Mouse (Mus musculus) left cerebral cortex, postnatal 10 days (tissue): ENCODE data around the gene Olfr313. TPM values are rescaled to one million over a fixed set of nuclear protein-coding genes. Genes with fewer than 3 reads are reported as not detected.
"Not testable (repeated sequence)": the region's sequence is repeated elsewhere in the genome, so short reads cannot be mapped to it uniquely, and the experiment has no call there.

Source experiments
- DNase-seq, 2 experiments: peaks; one replicate each; pipeline ENCODE4 v3.0.0; 2021 to 2022; ENCODE audit warnings: low spot score in 2 of 2, mixed read lengths in 1 of 2; ENCODE audit errors: extremely low spot score in 1 of 2
- intact Hi-C: fragments of 180-260 bp; cut with DNase I; formaldehyde crosslinking; loops from one replicate; pipeline ENCODE4 v1.15.1; 2025
- total RNA-seq, 2 experiments: library from RNA; stranded (reverse); gene quantifications; 2 replicates each; pipeline ENCODE4 v1.2.3; 2021

Olfr313 gene
- not detected for total RNA-seq

DNA sequence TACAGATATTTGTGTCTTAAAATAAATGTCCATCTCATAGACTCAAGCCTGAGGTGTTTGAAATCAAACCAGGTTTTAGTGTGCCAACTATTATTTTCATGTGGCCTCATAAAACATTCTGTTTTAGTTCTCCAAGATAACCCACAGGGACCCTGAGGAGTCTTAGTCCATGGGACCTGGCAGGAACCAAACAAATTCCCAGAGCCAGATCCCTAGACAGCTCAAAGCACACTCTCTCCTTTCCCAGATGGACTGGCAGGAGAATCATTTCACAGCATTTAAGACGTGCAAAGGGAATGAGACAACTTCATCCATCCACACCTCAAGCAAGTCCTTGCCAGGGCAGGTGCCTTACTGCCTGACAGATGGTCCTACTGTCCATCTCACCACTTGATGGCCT lies at the start of gene Olfr313:
Gene Olfr313, plus strand, starts transcription at position 301 of the 400 bp plus-strand sequence.
- intact Hi-C loops, DNase-seq: not testable (repeated sequence)

GRCm38 (mm10) chr11:58772888-58773287 lies 41.9 kb upstream of the Olfr313 start, which contains the start of gene Olfr315:
Gene Olfr315, plus strand, starts transcription at chr11:58773188.
- intact Hi-C loops = no loop called here
- DNase-seq = no peak

DNA sequence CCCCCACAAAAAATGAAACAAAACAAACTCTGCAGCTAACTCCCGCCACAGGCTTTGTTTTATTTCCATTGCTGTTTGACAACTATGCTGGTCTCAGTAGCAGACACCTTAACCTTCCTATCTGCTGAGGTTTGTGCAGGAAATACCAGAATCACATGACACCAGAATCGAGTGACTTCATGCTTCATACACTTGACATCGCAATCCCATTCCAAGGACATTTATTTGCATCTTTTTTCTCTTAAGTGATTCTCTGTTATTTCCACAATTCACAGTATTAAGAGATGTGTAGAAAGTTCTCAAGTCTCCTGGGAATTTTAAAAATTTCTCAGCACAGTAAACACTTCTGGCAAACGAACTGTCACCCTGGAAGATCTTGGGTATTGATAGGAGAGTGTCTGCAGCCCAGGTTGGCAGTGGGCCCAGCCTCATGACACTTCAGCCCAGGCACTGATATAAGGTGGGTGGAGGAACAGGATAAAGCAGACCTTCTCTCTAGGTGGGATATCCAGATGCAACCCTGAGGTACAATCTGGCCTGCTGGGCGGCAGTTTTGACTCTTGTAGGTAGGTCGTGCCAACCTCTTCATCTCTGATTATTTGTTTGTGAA lies 32.2 kb upstream of the Olfr313 start, which contains the start of gene Olfr314:
Gene Olfr314, plus strand, starts transcription at position 473 of the 610 bp plus-strand sequence.
- no peak for DNase-seq
- intact Hi-C loops = no loop called here

DNA sequence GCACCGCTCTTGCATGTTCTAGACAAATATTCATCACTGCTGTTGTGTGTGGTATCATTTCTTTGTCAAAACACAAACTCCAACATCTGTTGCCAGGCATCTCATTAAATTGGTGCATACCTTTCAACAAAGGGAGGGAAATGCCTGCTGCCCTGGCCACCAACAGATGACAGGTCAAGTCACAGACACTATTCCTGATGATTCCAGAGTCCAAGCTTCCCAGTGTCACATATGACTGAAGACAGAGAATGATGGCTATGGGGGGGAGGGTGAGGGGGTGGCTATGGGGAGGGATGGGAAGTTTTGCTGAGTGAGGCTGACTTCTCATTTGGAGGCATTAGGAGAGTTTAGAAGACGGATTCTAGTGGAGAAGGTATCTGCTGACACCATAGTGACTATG lies 30.6 kb upstream of the Olfr313 start:
- DNase-seq = no peak
- intact Hi-C loops = no loop called here

DNA sequence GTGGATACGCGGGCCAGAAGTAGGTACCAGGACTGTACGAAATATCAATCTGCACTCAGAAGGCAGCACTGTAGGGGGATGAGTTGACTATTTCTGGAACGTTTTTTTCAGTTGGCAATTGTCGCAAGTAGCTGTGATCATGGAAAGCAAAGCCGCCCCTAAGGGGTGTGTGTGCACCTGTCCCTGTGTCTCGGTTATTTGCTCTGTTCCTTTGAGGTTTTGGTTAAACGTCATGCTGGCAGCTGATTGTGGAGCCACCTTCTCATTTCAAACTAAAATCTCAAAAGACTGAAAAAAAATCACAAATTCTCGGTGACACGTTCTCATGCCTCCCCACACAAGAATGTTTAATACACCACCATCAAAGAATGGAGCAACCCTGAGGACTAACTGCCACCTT lies 27.1 kb upstream of the Olfr313 start:
- no peak for DNase-seq
- intact Hi-C loops = no loop called here

DNA sequence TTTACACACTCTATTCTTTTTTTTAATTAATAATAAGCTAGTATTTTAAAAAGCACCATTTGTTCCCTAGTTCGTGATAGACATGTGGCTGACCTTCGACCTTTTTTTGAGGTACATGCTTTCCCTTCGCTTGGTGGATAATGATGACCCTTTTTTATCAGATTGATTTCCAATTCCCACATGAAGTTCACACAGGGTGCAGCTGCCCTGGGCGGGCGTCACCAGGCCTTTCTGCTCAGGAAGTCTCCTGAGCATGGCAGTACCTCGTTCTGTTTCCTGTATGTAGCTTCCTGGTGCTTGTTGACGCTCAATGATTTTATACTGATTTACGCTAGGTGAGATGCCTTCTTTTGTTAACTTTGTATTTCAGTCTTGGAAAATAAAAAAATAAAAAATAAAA lies 26.5 kb upstream of the Olfr313 start:
- intact Hi-C loops = no loop called here
- no peak for DNase-seq

GRCm38 (mm10) chr11:58789532-58789931 lies 25.3 kb upstream of the Olfr313 start:
- intact Hi-C loops = no loop called here
- no peak for DNase-seq

DNA sequence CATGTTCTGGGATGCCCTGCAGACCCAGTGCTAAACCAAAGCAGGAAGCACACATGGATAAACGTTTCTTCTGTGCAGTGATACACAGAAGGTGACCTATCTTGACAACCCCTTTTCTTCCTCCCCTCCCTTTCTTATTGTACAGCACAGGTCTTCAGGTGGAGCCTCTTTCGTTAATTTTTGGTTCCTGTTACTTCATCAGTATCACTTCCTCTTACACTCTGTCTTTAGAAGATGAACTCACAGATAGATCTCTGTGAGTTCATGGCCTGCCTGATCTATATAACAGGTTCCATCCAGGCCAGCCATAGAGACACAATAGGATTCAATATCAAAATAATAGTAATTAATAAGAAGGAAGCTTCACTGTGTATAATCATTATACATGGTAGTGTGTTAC lies 24.7 kb upstream of the Olfr313 start:
- intact Hi-C loops = no loop called here
- DNase-seq = no peak

DNA sequence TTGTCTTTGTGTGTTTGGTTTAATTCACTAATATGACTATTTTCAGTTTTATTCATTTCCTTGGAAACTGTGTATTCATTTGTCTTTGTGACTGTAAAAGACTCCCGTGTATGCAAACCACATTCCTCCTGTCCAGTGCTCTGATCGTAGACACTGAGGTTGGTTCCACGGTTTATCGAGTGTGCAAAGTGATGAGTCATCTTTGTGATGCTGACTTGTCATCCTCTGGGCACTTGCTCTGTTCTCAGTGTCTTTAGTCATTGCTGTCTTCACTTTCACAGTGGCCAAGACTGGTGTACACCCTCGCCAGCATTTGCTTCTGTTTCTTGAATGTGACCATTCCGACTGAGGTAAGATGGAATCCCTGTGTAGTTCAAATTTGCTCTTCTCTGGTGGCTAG lies 24.2 kb upstream of the Olfr313 start:
- DNase-seq = no peak
- intact Hi-C loops = no loop called here

DNA sequence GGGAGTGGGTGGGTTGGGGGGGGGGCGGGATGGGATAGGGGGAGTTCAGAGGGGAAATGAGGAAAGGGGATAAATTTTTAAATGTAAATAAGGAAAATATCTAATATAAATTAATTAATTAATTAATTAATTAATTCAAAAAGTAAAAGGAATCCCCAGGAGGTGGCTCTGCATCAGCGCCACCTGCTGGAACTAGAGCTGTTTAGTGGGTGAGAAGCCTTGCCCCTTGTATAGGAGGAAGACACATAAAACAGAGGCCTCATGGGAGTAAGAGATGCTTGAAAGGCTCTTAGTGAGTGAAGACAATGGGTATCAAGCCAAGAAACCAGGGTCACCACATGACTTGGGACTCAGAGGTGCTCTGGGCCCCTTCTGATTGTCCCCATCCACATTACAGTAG lies 18.9 kb upstream of the Olfr313 start:
- intact Hi-C loops = no loop called here
- no peak for DNase-seq

DNA sequence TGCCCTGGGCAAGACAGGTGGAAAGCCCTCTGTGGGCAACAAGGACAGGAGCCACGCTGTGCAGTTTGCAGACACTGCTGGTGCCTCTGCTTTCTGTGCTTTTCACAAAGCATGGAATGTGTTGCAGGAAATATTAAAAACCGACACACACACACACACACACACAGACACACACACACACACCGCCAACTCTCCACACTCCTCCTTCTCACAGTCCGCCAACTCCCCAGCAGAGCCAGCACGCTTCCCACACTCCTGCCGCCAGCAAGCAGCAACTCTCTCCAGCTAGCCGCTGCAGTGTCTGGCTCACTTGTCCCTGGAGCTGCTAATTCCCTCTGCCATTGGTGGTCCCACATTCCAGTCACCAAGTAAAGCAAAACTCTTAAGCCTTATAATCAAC lies 17.9 kb upstream of the Olfr313 start:
- peak; percentile 54 to 57 for DNase-seq
- intact Hi-C loops = no loop called here

- intact Hi-C loops = no loop called here
These were observed 15.1 kb upstream of the Olfr313 start for GRCm38 (mm10) chr11:58799747-58800146.

DNA sequence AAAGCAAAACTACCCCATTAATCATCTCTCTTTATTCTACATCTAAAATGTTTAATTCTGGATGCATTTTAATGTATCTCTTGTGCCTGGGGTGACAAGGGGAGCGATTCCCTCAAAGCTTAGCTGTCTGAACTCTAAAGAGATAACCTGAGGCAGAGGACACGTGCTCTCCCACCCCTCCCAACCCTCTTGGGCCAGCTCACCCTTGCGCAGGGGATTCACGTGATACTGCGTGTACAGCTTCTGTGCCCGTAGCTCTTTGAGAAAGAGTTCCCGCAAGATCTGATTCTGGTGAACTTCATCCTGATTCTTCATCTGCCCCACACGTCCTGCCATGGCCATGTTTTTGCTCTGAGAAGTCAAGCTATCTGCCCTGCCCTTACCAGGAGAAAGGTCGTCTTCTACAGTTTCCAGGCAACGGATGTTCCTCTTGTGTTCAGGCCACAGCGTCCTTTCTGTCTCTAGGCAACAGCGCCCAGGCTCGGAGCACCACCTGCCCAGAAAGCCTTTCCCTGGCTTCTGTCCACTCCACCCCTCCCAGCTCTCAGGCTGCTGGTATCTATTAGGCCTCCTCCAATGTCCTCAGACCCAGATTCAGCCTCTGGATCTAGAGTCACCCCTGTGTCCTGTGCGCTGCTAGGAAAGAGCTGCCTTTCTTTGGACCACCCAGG lies 13.1 kb upstream of the Olfr313 start, which contains the start of gene Fam183b:
Gene Fam183b, minus strand, starts transcription at position 403 of the 671 bp plus-strand sequence.
- intact Hi-C loops = no loop called here
- peak; percentile 34 to 37 for DNase-seq

More at GRCm38 (mm10) chr11:58799747-58800146, 15.1 kb upstream of the Olfr313 start:
- no peak for DNase-seq

DNA sequence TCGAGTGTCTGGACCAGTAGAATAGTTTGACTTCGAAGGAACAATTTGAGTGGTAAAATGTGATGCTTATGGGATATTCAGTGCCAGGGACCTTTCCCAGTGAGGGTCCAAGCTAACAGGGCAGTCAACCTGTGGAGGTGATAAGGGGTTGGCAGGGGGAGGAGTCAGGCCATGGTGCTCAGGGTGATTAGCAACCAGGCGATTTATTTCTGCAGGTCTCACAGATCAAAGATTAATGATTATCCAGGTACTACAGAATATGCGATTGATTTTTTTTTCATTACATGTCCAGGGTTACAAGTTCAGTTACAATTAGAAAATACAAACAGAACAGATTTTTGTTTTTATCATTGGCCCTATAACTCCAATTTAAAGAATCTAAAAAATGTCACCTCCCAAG lies 10.9 kb upstream of the Olfr313 start:
- intact Hi-C loops = no loop called here
- DNase-seq = no peak

DNA sequence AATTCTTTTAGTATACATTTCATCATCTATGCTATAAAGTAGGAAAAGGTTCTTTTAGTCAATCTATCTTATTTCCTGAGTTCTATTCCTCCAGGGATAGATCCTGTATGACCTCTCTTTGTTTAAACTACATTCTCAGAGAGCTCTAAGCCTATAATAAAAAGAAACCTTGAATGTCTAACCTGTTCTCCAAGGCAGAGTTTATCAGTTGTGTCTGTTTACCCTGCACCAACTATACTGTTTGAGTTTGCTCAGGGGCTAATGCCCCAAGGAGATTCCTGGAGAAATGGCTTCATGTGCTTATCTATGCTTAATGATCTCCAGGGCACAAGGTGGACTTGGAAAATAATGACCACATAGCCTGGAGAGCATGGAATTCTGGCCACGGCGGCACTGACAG lies 10.4 kb upstream of the Olfr313 start:
- intact Hi-C loops = no loop called here
- no peak for DNase-seq

- no peak for DNase-seq
These were observed 2.8 kb upstream of the Olfr313 start for GRCm38 (mm10) chr11:58812001-58812400.

GRCm38 (mm10) chr11:58815676-58816075 lies 876 bp downstream of the Olfr313 start:
- intact Hi-C loops = no loop called here
- DNase-seq = no peak

More at GRCm38 (mm10) chr11:58812001-58812400, 2.8 kb upstream of the Olfr313 start:
- intact Hi-C loops = no loop called here

DNA sequence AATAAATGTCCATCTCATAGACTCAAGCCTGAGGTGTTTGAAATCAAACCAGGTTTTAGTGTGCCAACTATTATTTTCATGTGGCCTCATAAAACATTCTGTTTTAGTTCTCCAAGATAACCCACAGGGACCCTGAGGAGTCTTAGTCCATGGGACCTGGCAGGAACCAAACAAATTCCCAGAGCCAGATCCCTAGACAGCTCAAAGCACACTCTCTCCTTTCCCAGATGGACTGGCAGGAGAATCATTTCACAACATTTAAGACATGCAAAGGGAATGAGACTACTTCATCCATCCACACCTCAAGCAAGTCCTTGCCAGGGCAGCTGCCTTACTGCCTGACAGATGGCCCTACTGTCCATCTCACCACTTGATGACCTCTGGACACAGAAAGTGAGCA lies 14.1 kb downstream of the Olfr313 start, which contains the start of gene Olfr312:
Gene Olfr312, plus strand, starts transcription at position 301 of the 400 bp plus-strand sequence.
- intact Hi-C loops, DNase-seq: not testable (repeated sequence)

DNA sequence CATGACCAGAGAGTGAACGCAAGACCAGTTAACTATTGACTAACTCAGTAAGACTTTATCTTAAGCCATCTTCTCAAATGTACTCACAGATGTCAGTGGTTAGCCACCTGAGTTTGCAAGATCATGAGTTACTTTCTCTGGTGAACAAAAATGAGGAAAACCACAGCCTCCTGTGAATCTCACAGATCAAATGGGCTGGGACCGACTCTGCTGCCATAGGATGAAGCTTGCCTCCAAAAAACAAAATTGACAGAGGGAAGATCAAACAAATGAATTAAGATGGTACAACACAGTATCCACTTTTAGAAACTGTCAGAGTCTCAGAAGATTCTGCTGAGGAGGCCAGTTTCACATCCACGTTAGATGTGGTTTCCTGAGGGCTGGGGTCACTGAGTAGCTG lies 15.0 kb downstream of the Olfr313 start:
- intact Hi-C loops = no loop called here
- no peak for DNase-seq

DNA sequence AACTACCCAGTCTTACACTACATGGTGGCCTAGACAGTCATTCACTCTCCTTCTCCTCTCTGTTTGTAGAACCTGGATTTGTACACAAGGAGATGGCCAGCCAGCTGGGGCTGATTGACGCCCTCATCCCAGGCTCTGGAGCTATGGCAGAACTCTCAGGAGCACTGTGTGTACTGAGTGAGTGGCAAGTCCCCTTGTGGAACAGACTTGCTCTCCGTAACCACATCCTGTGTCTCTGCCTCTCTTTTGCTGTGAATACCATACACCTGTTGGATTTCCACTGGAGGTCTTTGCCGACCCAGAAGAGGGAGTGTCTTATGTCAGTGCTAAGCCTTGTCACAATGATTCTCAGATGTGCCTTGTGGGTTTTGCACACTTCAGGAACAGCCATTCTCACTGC lies 17.7 kb downstream of the Olfr313 start:
- intact Hi-C loops, DNase-seq: not testable (repeated sequence)
